Mouse (Mus musculus) neural tube, embryonic 12.5 days (tissue): ENCODE data around the gene Kif1c. TPM values are rescaled to one million over a fixed set of nuclear protein-coding genes. Genes with fewer than 3 reads are reported as not detected.

Source experiments
- ATAC-seq: fragments of 200-750 bp; cut with Nextera tagmentation; 2 replicates; pipeline ENCODE4 v1.8.0; 2017; ENCODE audit warnings: low read depth, mild to moderate bottlenecking, moderate TSS enrichment, moderate library complexity; ENCODE audit not compliant: low FRiP score
- H3K27ac ChIP-seq: fragments of 300-500 bp; sonication (generic); 2 replicates; pipeline ENCODE4 v1.5.1; 2016
- H3K27me3 ChIP-seq: fragments of 300-500 bp; sonication (generic); replicated peaks from 2 replicates; pipeline ENCODE4 v1.6.1; 2016; ENCODE audit warnings: mild to moderate bottlenecking
- H3K36me3 ChIP-seq: fragments of 300-500 bp; sonication (generic); 2 replicates; pipeline ENCODE4 v1.6.1; 2016; ENCODE audit warnings: mild to moderate bottlenecking
- H3K4me1 ChIP-seq: fragments of 300-500 bp; sonication (generic); 2 replicates; pipeline ENCODE4 v1.6.1; 2016
- H3K4me2 ChIP-seq: fragments of 300-500 bp; sonication (generic); replicated peaks from 2 replicates; pipeline ENCODE4 v1.6.1; 2016; ENCODE audit warnings: mild to moderate bottlenecking
- H3K4me3 ChIP-seq: fragments of 300-500 bp; sonication (generic); 2 replicates; pipeline ENCODE4 v1.5.1; 2016
- H3K9ac ChIP-seq: fragments of 300-500 bp; sonication (generic); 2 replicates; pipeline ENCODE4 v1.6.1; 2016; ENCODE audit warnings: mild to moderate bottlenecking
- H3K9me3 ChIP-seq: fragments of 300-500 bp; sonication (generic); 2 replicates; pipeline ENCODE4 v1.6.1; 2016; ENCODE audit warnings: mild to moderate bottlenecking
- WGBS: fragments of 180-500 bp; shearing (Covaris S2); methylation state at CpG from one replicate; pipeline ENCODE4 v1.1.7; 2016; 5-methylcytosine and 5-hydroxymethylcytosine counted together
- polyA plus RNA-seq: library from polyadenylated mRNA; unstranded; fragments of >200 nt; fragmentation: Nextera tagmentation; extraction: Ambion mirVana; gene quantifications from 2 replicates; pipeline ENCODE4 v1.2.1, GENCODE M21; 2016

Kif1c gene
- polyA plus RNA-seq, 1 experiment from 2014 or later: 2.3 TPM

DNA sequence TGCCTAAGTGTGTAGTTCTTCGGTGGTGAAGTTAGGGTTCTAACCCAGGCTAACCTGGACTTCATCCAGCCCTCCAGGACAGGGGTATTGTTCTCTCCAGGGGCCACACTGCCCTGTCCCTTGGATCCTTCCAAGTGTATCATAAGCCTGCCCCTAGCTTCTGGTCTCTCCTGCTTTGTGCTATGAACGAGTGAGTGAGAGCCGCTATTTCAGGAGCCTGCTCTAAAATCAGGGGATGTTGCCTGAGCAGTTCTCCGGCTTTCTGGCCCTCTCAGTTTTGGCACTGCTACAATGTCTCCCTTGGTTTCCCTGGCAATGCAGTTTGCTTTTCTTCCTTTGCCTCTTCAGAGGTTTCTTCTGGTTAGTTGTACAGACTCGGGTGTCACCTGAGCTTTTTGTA, 30.8 kb downstream of the Kif1c start:
- H3K4me1 ChIP-seq: no peaks in the 10 kb centered on the region
- H3K27ac ChIP-seq: no peak overlapping the region
- no peaks in the 10 kb centered on the region for H3K9me3 ChIP-seq
- no peak overlapping the region for H3K4me2 ChIP-seq
- H3K27me3 ChIP-seq: no peaks in the 10 kb centered on the region
- no peak overlapping the region for H3K4me3 ChIP-seq
- H3K9ac ChIP-seq: no peak overlapping the region
- ATAC-seq: no peak
- H3K36me3 ChIP-seq: peaks cover 30% of the 10 kb centered on the region
- WGBS: 66% methylated on average over 5 of the region's 5 CpGs

GRCm38 (mm10) chr11:70733256-70733655, 32.9 kb downstream of the Kif1c start:
- no peaks in the 10 kb centered on the region for H3K27me3 ChIP-seq
- WGBS: 74% methylated on average over 5 of the region's 5 CpGs
- H3K4me1 ChIP-seq: no peaks in the 10 kb centered on the region
- no peak overlapping the region for H3K4me2 ChIP-seq
- no peak for ATAC-seq
- H3K27ac ChIP-seq: no peak overlapping the region
- no peaks in the 10 kb centered on the region for H3K9me3 ChIP-seq
- no peak overlapping the region for H3K4me3 ChIP-seq
- H3K9ac ChIP-seq: no peak overlapping the region
- H3K36me3 ChIP-seq: peaks cover 10% of the 10 kb centered on the region

- 75% methylated on average over 5 of the region's 5 CpGs for WGBS
- no peak overlapping the region for H3K9ac ChIP-seq
- no peaks in the 10 kb centered on the region for H3K9me3 ChIP-seq
- no peak overlapping the region for H3K4me3 ChIP-seq
- no peaks in the 10 kb centered on the region for H3K4me1 ChIP-seq
- no peak overlapping the region for H3K27ac ChIP-seq
- no peaks in the 10 kb centered on the region for H3K36me3 ChIP-seq
- ATAC-seq: no peak
- no peak overlapping the region for H3K4me2 ChIP-seq
- no peaks in the 10 kb centered on the region for H3K27me3 ChIP-seq
Observed at GRCm38 (mm10) chr11:70737749-70738148, 37.4 kb downstream of the Kif1c start.

GRCm38 (mm10) chr11:70741603-70742002, 41.3 kb downstream of the Kif1c start:
- Histone ChIP-seq H3K4me2 (no peak overlapping the region), H3K9ac (no peak overlapping the region), H3K27ac (no peak overlapping the region), H3K27me3 (no peaks in the 10 kb centered on the region), H3K36me3 (no peaks in the 10 kb centered on the region), H3K4me1 (no peaks in the 10 kb centered on the region), H3K4me3 (no peak overlapping the region), H3K9me3 (no peaks in the 10 kb centered on the region)
- 88% methylated on average over 3 of the region's 3 CpGs for WGBS
- no peak for ATAC-seq

GRCm38 (mm10) chr11:70742117-70742516, 41.8 kb downstream of the Kif1c start:
- Histone ChIP-seq H3K27me3 (no peaks in the 10 kb centered on the region), H3K4me3 (no peak overlapping the region), H3K4me1 (no peaks in the 10 kb centered on the region), H3K4me2 (no peak overlapping the region), H3K27ac (no peak overlapping the region), H3K36me3 (no peaks in the 10 kb centered on the region), H3K9ac (no peak overlapping the region), H3K9me3 (no peaks in the 10 kb centered on the region)
- WGBS: 89% methylated on average over 7 of the region's 7 CpGs
- no peak for ATAC-seq

GRCm38 (mm10) chr11:70742581-70743459, 42.5 kb downstream of the Kif1c start:
- no peak for ATAC-seq
- Histone ChIP-seq H3K9me3 (no peaks in the 10 kb centered on the region), H3K27me3 (no peaks in the 10 kb centered on the region), H3K4me3 (no peak overlapping the region), H3K4me2 (no peak overlapping the region), H3K4me1 (no peaks in the 10 kb centered on the region), H3K36me3 (no peaks in the 10 kb centered on the region), H3K27ac (no peak overlapping the region), H3K9ac (no peak overlapping the region)
- 78% methylated on average over 12 of the region's 12 CpGs for WGBS

DNA sequence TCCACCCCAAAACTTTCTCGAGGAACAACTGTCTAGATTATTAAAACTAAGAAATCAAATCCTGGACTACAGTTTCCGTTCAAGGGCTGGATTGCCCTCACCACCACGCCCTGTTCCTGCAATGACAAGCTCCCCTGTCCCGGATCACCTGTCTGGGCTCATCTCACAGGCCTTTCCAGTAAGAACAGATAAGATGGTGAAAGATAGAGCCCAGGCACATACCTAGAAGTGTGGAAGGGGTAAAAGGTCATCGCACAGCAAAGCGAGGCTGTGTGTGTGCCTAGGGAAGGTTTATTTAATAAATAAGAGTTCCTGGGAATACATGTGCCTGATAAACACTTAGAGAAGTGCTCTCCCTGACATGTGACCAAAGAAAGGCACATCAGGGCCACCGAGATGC, 45.3 kb downstream of the Kif1c start:
- Histone ChIP-seq H3K9ac (no peak overlapping the region), H3K9me3 (no peaks in the 10 kb centered on the region), H3K4me2 (no peak overlapping the region), H3K36me3 (no peaks in the 10 kb centered on the region), H3K27me3 (no peaks in the 10 kb centered on the region), H3K4me3 (no peak overlapping the region), H3K27ac (no peak overlapping the region), H3K4me1 (no peaks in the 10 kb centered on the region)
- 88% methylated on average over 7 of the region's 7 CpGs for WGBS
- ATAC-seq: no peak

GRCm38 (mm10) chr11:70747876-70748545, 47.7 kb downstream of the Kif1c start:
- ATAC-seq: no peak
- H3K9ac ChIP-seq: no peak overlapping the region
- H3K27ac ChIP-seq: no peak overlapping the region
- no peaks in the 10 kb centered on the region for H3K4me1 ChIP-seq
- no peak overlapping the region for H3K4me3 ChIP-seq
- no peak overlapping the region for H3K4me2 ChIP-seq
- WGBS: 93% methylated on average over 4 of the region's 4 CpGs
- no peaks in the 10 kb centered on the region for H3K27me3 ChIP-seq
- no peaks in the 10 kb centered on the region for H3K9me3 ChIP-seq
- no peaks in the 10 kb centered on the region for H3K36me3 ChIP-seq

GRCm38 (mm10) chr11:70752337-70753017, 52.1 kb downstream of the Kif1c start:
- no peaks in the 10 kb centered on the region; the same call in 1 of the 2 replicates for H3K27me3 ChIP-seq
- no peaks in the 10 kb centered on the region for H3K9me3 ChIP-seq
- H3K9ac ChIP-seq: no peak overlapping the region
- H3K4me2 ChIP-seq: no peak overlapping the region
- no peak overlapping the region for H3K4me3 ChIP-seq
- H3K36me3 ChIP-seq: no peaks in the 10 kb centered on the region
- WGBS: 87% methylated on average over 4 of the region's 4 CpGs
- no peak for ATAC-seq
- H3K27ac ChIP-seq: no peak overlapping the region
- no peaks in the 10 kb centered on the region for H3K4me1 ChIP-seq

- Histone ChIP-seq H3K27ac (no peak overlapping the region), H3K4me1 (no peaks in the 10 kb centered on the region), H3K36me3 (no peaks in the 10 kb centered on the region), H3K4me3 (no peak overlapping the region), H3K4me2 (no peak overlapping the region), H3K27me3 (no peaks in the 10 kb centered on the region; the same call in 1 of the 2 replicates), H3K9me3 (no peaks in the 10 kb centered on the region), H3K9ac (no peak overlapping the region)
- 92% methylated on average over 10 of the region's 10 CpGs for WGBS
- ATAC-seq: no peak
Observed at GRCm38 (mm10) chr11:70753146-70753545, 52.8 kb downstream of the Kif1c start.

GRCm38 (mm10) chr11:70754476-70754875, 54.1 kb downstream of the Kif1c start:
- Histone ChIP-seq H3K4me3 (no peak overlapping the region), H3K4me2 (no peak overlapping the region), H3K9me3 (no peaks in the 10 kb centered on the region), H3K9ac (no peak overlapping the region), H3K4me1 (no peaks in the 10 kb centered on the region), H3K36me3 (no peaks in the 10 kb centered on the region), H3K27ac (no peak overlapping the region), H3K27me3 (no peaks in the 10 kb centered on the region; the same call in 1 of the 2 replicates)
- WGBS: 69% methylated on average over 4 of the region's 4 CpGs
- no peak for ATAC-seq

DNA sequence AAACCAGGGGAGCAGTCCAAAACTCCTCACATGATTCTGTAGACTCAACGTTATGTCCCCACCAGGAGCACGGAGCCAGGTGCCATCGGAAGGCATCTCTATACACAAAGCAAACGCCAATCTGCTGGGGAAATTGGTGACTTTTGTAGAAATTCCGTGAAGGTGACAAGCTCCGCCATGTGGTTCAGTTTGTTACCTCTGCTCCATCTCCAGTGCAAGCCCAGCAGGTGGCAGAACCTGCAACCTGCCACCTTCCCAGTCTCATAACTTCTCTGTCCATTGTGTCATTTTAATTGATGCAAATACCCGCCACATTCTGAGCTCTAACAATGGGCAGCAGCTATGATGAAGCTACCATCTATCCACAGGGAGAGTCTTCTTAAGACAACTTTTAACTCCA, 54.6 kb downstream of the Kif1c start:
- no peak for ATAC-seq
- Histone ChIP-seq H3K4me2 (no peak overlapping the region), H3K4me3 (no peak overlapping the region), H3K4me1 (no peaks in the 10 kb centered on the region), H3K36me3 (no peaks in the 10 kb centered on the region), H3K27me3 (no peaks in the 10 kb centered on the region; the same call in 1 of the 2 replicates), H3K9me3 (no peaks in the 10 kb centered on the region), H3K27ac (no peak overlapping the region), H3K9ac (no peak overlapping the region)
- 69% methylated on average over 7 of the region's 7 CpGs for WGBS
